Mouse (Mus musculus) heart, embryonic 14.5 days (tissue): ENCODE results near the gene Gng8. TPM values are rescaled to one million over a fixed set of nuclear protein-coding genes. Genes with fewer than 3 reads are reported as not detected.
A peak's percentile ranks its signal among the peaks of the same experiment; 100 is the strongest.

Experiments
- ATAC-seq: fragments of 200-750 bp; cut with Nextera tagmentation; 2 replicates; pipeline ENCODE4 v1.8.0; 2017; ENCODE audit warnings: low read depth, moderate TSS enrichment; ENCODE audit not compliant: insufficient number of reproducible peaks, insufficient read depth, low FRiP score
- H3K27ac ChIP-seq, 2 experiments: fragments of 200-500 bp in 1 of 2; fragments of 300-500 bp in 1 of 2; sonication (generic) in 1 of 2; replicated peaks in 1 of 2; 2 replicates each; pipeline ENCODE4 v1.5.1; 2012 to 2014; ENCODE audit warnings: low read depth in 2 of 2, low read length in 2 of 2, control low read depth in 1 of 2, mild to moderate bottlenecking in 1 of 2, mixed read lengths in 1 of 2; ENCODE audit not compliant: control insufficient read depth in 1 of 2, insufficient read depth in 1 of 2
- H3K27me3 ChIP-seq: fragments of 300-500 bp; sonication (generic); 2 replicates; pipeline ENCODE4 v1.6.1; 2014; ENCODE audit warnings: mild to moderate bottlenecking, low read length, control low read depth; ENCODE audit not compliant: control insufficient read depth, insufficient read depth
- H3K36me3 ChIP-seq: fragments of 300-500 bp; sonication (generic); 2 replicates; pipeline ENCODE4 v1.6.1; 2014; ENCODE audit warnings: mild to moderate bottlenecking, control low read depth, low read length, mixed read lengths; ENCODE audit not compliant: control insufficient read depth, insufficient read depth
- H3K4me1 ChIP-seq, 2 experiments: fragments of 200-500 bp in 1 of 2; fragments of 300-500 bp in 1 of 2; sonication (generic) in 1 of 2; 2 replicates each; pipeline ENCODE4 v1.6.1; 2012 to 2014; ENCODE audit warnings: low read length in 2 of 2, control low read depth in 1 of 2, mixed read lengths in 1 of 2; ENCODE audit not compliant: control insufficient read depth in 2 of 2, insufficient read depth in 2 of 2
- H3K4me2 ChIP-seq: fragments of 300-500 bp; sonication (generic); 2 replicates; pipeline ENCODE4 v1.6.1; 2014; ENCODE audit warnings: mild to moderate bottlenecking, low read length
- H3K4me3 ChIP-seq, 2 experiments: fragments of 200-500 bp in 1 of 2; fragments of 300-500 bp in 1 of 2; sonication (generic) in 1 of 2; 2 replicates each; pipeline ENCODE4 v1.5.1; 2012 to 2014; ENCODE audit warnings: low read length in 2 of 2, mild to moderate bottlenecking in 2 of 2, control low read depth in 1 of 2, low read depth in 1 of 2, moderate library complexity in 1 of 2; ENCODE audit not compliant: control insufficient read depth in 1 of 2, insufficient read depth in 1 of 2
- H3K9ac ChIP-seq: fragments of 300-500 bp; sonication (generic); 2 replicates; pipeline ENCODE4 v1.6.1; 2014; ENCODE audit warnings: mild to moderate bottlenecking, low read length
- H3K9me3 ChIP-seq: fragments of 300-500 bp; sonication (generic); 2 replicates; pipeline ENCODE4 v1.6.1; 2016; ENCODE audit warnings: low read length, control low read depth; ENCODE audit not compliant: control insufficient read depth
- WGBS: fragments of 180-500 bp; shearing (Covaris S2); extraction: QIAGEN DNeasy Blood & Tissue Kit; methylation state at CpG from one replicate; pipeline ENCODE4 v1.1.7; 2014; 5-methylcytosine and 5-hydroxymethylcytosine counted together
- polyA plus RNA-seq: library from polyadenylated mRNA; unstranded; fragments of >200 nt; fragmentation: Nextera tagmentation; extraction: Ambion mirVana; gene quantifications from 2 replicates; pipeline ENCODE4 v1.2.1, GENCODE M21; 2014

Gene Gng8
- polyA plus RNA-seq, 1 experiment from 2014 or later = 6.9 TPM

- 6% methylated on average over 7 of the region's 7 CpGs for WGBS
- Histone ChIP-seq H3K9ac (no peak overlapping the region; the same call in 1 of the 2 replicates), H3K27me3 (peaks cover 32% of the 10 kb centered on the region), H3K36me3 (no peaks in the 10 kb centered on the region), H3K27ac (no peak overlapping the region), H3K4me2 (peak overlapping the region; percentile 24), H3K9me3 (no peaks in the 10 kb centered on the region), H3K4me3 (no peak overlapping the region), H3K4me1 (peaks cover 30 to 47% of the 10 kb centered on the region in 2 experiments)
- ATAC-seq = no peak
Measured at GRCm38 (mm10) chr7:16907842-16908241, 16.3 kb downstream of the Gng8 start.

GRCm38 (mm10) chr7:16908367-16908766 lies 16.8 kb downstream of the Gng8 start:
- H3K9ac ChIP-seq = no peak overlapping the region; the same call in 1 of the 2 replicates
- no peak overlapping the region for H3K27ac ChIP-seq
- H3K4me2 ChIP-seq = peak overlapping the region; percentile 24
- H3K27me3 ChIP-seq = peaks cover 27% of the 10 kb centered on the region
- no peaks in the 10 kb centered on the region for H3K9me3 ChIP-seq
- peaks cover 30 to 47% of the 10 kb centered on the region in 2 experiments for H3K4me1 ChIP-seq
- no peak for ATAC-seq
- no peaks in the 10 kb centered on the region for H3K36me3 ChIP-seq
- WGBS = 22% methylated on average over 11 of the region's 11 CpGs
- H3K4me3 ChIP-seq = no peak overlapping the region

- Histone ChIP-seq H3K4me2 (0 out of 2 replicates have a peak overlapping the region, but pooled peaks have one; percentile 18), H3K27ac (no peak overlapping the region), H3K9me3 (no peaks in the 10 kb centered on the region), H3K4me3 (no peak overlapping the region), H3K9ac (no peak overlapping the region), H3K27me3 (peaks cover 22% of the 10 kb centered on the region), H3K36me3 (no peaks in the 10 kb centered on the region), H3K4me1 (peaks cover 30 to 47% of the 10 kb centered on the region in 2 experiments)
- no peak for ATAC-seq
- 36% methylated on average over 11 of the region's 11 CpGs for WGBS
Measured at GRCm38 (mm10) chr7:16908859-16909258, 17.3 kb downstream of the Gng8 start.

- Histone ChIP-seq H3K9ac (no peak overlapping the region), H3K4me3 (no peak overlapping the region), H3K9me3 (no peaks in the 10 kb centered on the region), H3K36me3 (peaks cover 8% of the 10 kb centered on the region), H3K27me3 (peaks cover 20% of the 10 kb centered on the region), H3K4me2 (no peak overlapping the region), H3K4me1 (peaks cover 30 to 43% of the 10 kb centered on the region in 2 experiments), H3K27ac (no peak overlapping the region)
- no peak for ATAC-seq
- 39% methylated on average over 10 of the region's 10 CpGs for WGBS
Measured at GRCm38 (mm10) chr7:16909909-16910308, 18.3 kb downstream of the Gng8 start.

GRCm38 (mm10) chr7:16911904-16912303 lies 20.3 kb downstream of the Gng8 start:
- no peak overlapping the region for H3K9ac ChIP-seq
- peaks cover 24 to 40% of the 10 kb centered on the region in 2 experiments for H3K4me1 ChIP-seq
- H3K9me3 ChIP-seq = no peaks in the 10 kb centered on the region
- WGBS = 81% methylated on average over 3 of the region's 3 CpGs
- no peak overlapping the region for H3K4me2 ChIP-seq
- peaks cover 19% of the 10 kb centered on the region for H3K27me3 ChIP-seq
- no peak for ATAC-seq
- H3K27ac ChIP-seq = no peak overlapping the region
- peaks cover 28% of the 10 kb centered on the region for H3K36me3 ChIP-seq
- no peak overlapping the region for H3K4me3 ChIP-seq

GRCm38 (mm10) chr7:16912360-16912759 lies 20.8 kb downstream of the Gng8 start:
- Histone ChIP-seq H3K4me2 (no peak overlapping the region), H3K27me3 (peaks cover 16% of the 10 kb centered on the region), H3K9ac (no peak overlapping the region), H3K36me3 (peaks cover 33% of the 10 kb centered on the region), H3K27ac (no peak overlapping the region), H3K9me3 (no peaks in the 10 kb centered on the region), H3K4me1 (peaks cover 25 to 39% of the 10 kb centered on the region in 2 experiments), H3K4me3 (no peak overlapping the region)
- WGBS = 78% methylated on average over 6 of the region's 6 CpGs
- ATAC-seq = no peak

- no peak overlapping the region for H3K4me2 ChIP-seq
Measured at GRCm38 (mm10) chr7:16913806-16914452, 22.3 kb downstream of the Gng8 start.

More at GRCm38 (mm10) chr7:16913806-16914452, 22.3 kb downstream of the Gng8 start:
- Histone ChIP-seq H3K9ac (no peak overlapping the region), H3K27me3 (peaks cover 10% of the 10 kb centered on the region), H3K4me1 (peaks cover 9 to 23% of the 10 kb centered on the region in 2 experiments; a peak in 3 of 4 replicates), H3K27ac (no peak overlapping the region), H3K36me3 (peaks cover 48% of the 10 kb centered on the region), H3K4me3 (no peak overlapping the region), H3K9me3 (no peaks in the 10 kb centered on the region)
- WGBS = 34% methylated on average over 10 of the region's 10 CpGs
- peak; percentile 28; the same call in 1 of the 2 replicates for ATAC-seq
